Mouse (Mus musculus) megakaryocyte-erythroid progenitor cell, adult 5 weeks (primary cell): ENCODE data around the gene Mcoln2. TPM values are rescaled to one million over a fixed set of nuclear protein-coding genes. Genes with fewer than 3 reads are reported as not detected.

Source experiments
- polyA plus RNA-seq: library from polyadenylated mRNA; stranded (reverse); fragments of >175 nt; gene quantifications from 2 replicates; pipeline ENCODE4 v1.2.3, GENCODE M21; 2012

Mcoln2 gene
- 0.21 and 0.65 TPM in 2 replicates for polyA plus RNA-seq

DNA sequence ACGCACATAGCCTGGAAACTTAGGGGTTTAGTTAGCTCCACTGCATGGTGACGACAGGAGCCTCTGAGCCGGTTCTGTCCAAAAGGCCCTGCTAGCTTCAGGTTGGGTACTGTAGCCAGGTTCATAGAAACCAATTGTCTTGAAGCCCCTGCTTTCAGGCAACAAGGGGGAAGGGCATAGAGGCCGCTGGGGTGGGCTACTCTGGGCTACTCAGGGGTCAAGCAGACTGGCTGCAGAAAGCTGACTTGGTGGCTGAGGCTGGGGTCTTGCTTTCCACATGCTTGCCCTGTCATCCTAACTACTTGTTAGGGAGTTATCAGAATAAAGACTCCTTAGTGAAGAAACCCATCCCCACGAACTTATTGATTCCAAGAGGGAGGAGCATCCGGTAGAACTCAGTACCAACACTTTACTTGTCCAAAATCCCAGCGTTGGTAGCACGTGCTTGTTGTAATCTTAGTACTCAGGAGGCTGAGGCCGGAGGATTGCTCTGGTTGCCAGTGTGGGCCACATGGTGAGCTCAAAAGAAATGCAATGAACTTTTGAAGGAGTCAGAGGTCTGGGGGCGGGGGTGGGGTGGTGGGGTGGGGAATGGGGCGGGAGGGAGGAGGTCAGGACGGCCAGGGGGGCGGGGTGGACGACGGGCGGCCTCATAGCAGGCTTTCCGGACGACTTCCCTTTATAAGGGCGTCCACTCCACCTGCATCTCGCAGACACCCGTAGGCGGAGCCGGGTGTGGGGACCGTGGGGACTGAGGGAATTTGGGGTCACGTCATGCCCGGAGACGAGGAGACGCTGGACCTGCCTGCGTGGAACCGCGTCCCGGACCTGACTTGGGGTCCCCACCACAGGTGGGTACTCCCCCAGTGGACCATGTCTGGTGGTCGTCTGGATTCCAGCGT lies at the start of gene Mcoln2:
TSS of gene Mcoln2 (plus strand) at position 678 of the 902 bp plus-strand sequence.

DNA sequence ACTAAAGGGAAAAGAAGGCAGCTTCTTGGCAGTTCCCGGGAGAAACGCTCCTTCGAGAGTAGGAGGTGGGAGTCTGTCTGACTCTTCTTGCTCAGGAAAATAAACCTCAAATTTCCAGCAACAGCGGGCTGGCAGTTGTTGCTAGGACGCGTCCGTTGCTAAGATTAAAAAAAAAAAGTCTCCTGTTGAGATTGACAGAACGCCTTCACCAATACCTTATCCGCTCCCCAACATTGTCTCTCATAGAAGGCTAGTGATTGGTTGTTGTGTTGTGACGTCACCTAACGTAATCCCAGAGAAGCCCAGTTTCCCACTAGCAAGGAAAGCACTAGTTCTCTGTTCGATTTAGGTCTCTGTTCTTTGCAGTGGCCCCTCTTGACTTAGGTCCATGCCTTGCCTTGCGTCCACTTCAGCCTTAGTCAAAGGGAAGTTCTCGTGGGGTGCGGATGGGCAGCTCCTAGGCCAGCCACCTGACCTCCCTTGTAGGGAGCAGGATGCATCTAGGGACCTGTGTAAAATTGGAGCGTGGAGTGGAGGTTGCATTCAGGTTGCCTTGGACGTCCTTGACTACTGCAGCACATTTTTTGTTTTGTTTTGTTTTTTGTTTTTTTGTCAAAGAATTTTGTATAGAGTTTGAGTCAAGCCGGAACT lies 41.6 kb upstream of the Mcoln2 start, which contains the start of gene Wdr63:
TSS of gene Wdr63 (minus strand) at position 210 of the 651 bp plus-strand sequence.

DNA sequence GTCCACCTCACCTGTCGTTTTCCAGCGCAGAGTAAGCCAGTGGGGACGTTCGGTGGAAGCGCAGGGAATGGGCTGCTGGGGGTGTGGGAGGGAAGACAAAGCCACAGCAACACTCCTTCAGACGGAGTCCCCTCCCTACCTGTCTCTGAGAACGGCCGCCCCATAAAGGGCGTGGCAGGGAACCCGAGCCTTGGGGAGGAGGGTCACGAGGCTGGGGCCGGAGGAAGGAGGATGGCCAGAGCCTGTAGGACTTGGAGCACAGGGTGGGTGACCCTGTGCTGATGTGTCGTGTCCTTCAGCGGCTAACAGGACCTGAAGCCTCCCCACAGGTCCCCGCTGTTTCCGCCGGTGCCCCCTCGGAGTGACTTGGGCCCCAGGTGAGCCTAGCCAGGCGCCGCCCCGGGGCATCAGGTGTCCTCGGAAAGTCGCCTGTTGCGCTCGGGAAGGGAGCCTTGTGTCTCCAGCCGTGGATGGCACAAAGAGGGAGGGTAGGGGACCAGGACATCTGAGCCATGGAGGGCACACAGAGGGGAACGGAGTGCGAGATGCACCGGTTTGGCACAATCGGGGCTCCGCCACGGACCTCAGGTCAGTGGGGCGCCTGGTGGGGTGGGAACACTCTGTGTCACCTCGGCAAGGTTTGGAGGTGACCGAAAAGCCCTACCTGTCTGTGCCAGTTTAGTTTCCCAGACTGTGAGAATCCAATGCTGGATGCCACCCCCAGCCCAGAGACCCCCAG lies 32.2 kb upstream of the Mcoln2 start, which contains the start of gene Mcoln3:
TSS of gene Mcoln3 (plus strand) at position 193 of the 739 bp plus-strand sequence.

DNA sequence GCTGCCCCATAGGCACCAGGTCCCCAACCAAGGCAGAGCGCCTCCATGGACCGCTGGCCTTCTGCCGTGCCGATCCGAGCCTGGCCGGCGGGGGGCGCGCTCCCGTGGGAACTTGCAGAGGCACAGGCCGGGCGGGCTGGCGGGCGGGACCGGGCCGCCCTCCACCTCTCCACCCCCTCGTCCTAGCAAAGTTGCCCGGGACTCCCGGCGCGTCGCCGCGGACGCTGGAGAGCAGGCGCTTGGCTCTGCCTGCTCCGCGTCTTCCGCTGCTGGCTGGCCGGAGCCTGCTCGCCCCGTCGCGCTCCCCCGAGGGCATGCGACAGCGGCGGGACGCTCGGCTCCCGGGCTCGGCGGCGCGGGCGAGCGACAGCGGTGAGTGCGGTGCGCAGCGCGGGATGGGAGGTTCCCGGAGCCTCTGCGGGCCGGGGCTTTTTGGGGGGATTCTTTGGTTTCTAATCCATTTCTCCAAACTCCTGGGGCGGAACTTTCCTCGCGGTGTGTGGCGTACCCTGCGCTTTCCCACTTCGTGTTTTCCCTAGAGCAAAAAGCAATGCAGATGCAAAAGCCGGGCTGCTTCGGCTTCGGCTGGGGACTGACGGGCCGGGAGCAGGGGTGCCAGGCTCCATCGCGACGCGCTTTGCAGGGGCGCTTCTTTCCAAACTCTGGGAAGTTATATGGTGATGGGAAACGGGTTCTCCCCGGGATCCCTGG lies 71.3 kb downstream of the Mcoln2 start, which contains the start of gene Lpar3:
TSS of gene Lpar3 (plus strand) at position 188 of the 711 bp plus-strand sequence.

Other genes with a start within 250 kb of the Mcoln2 start
- 38.1 and 40.5 TPM in 2 replicates for gene Bcl10, start 227.0 kb upstream of the Mcoln2 start, polyA plus RNA-seq
- gene 2410004B18Rik, start 211.8 kb upstream of the Mcoln2 start, polyA plus RNA-seq = 23.0 and 30.9 TPM in 2 replicates
- gene Syde2, start 162.0 kb upstream of the Mcoln2 start, polyA plus RNA-seq = 2.3 and 3.7 TPM in 2 replicates
- not detected in 2 replicates for gene Wdr63, start 41.7 kb upstream of the Mcoln2 start, polyA plus RNA-seq
- gene Mcoln3, start 32.4 kb upstream of the Mcoln2 start, polyA plus RNA-seq = 0.06 TPM in 1 of 2 replicates, not detected in the other
- gene Lpar3, start 71.1 kb downstream of the Mcoln2 start, polyA plus RNA-seq = not detected in 2 replicates